Mouse (Mus musculus): ENCODE data around the gene Ankub1. TPM values are rescaled to one million over a fixed set of nuclear protein-coding genes. Genes with fewer than 3 reads are reported as not detected.

The Ankub1 gene
- polyA plus RNA-seq, 1 experiment from 2014 or later: 0.17 TPM

DNA sequence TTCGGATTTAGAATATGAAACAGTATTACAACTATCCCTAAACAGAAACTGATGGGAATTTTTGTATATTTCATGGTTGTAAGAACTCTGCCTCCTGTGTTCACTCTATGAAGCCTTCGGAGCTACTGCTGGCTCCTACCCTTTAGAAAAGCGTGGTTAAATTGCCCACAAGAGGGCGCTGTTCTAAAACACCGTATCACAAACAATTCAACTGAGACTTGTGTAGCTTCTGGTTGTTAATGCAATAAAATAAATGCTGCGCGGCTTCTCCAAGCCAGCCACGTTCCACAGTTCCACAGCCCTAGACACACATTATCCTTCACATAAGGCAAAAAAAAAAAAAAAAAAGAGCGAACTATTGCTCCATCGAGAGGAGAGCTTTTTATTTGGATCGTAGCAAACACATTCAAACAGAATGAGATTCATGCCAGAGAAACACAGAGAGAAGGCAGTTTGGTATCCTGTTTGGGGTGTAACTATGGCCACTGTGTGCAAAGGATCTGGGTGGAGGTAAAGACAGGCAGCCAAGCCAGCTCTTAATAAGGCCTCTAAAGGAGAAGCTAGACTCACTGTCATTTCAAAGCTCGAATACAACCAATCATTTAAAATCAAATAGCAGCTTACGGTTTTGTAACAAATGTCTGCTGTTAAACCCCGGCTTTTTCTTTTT lies 25.4 kb downstream of the Ankub1 start:
- DNase-seq (ENCODE audit: low spot score): peak; percentile 66
- H3K9me3 ChIP-seq (replicated peaks): no peaks in the 10 kb centered on the region
- H3K4me1 ChIP-seq: peaks cover 4% of the 10 kb centered on the region; the same call in 1 of the 2 replicates
- H3K4me3 ChIP-seq: peak overlapping the region; percentile 24; the same call in 1 of the 2 replicates
- no peaks in the 10 kb centered on the region for H3K36me3 ChIP-seq
- no peaks in the 10 kb centered on the region for H3K27me3 ChIP-seq (ENCODE audit: low read depth, poor library complexity, severe bottlenecking)
- WGBS: 38% methylated on average over 14 of the region's 14 CpGs
- H3K27ac ChIP-seq (replicated peaks): no peak overlapping the region

DNA sequence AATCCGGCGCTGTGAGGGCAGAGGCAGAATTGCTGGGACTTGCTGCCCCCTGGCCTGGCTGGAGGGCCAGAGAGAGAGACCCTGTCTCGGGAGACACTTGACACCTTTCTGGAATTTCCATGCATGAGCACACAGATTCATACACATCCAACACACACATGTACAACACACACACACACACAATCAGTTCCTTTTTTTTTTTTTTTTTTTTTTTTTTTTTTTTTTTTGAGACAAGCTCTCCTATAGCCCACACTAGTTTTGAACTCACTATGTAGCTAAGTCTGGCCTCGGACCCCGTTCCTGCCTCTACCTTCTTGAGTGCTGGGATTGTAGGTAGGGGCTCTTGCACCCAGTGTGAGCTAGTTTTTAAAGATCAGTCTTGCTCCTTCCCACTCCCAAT lies 26.7 kb downstream of the Ankub1 start:
- no peaks in the 10 kb centered on the region for H3K27me3 ChIP-seq (ENCODE audit: low read depth, poor library complexity, severe bottlenecking)
- 90% methylated on average over 5 of the region's 5 CpGs for WGBS
- H3K36me3 ChIP-seq: no peaks in the 10 kb centered on the region
- DNase-seq (ENCODE audit: low spot score): no peak
- no peaks in the 10 kb centered on the region for H3K9me3 ChIP-seq (replicated peaks)
- H3K27ac ChIP-seq (replicated peaks): no peak overlapping the region
- H3K4me1 ChIP-seq: peaks cover 4% of the 10 kb centered on the region; the same call in 1 of the 2 replicates
- no peak overlapping the region for H3K4me3 ChIP-seq

DNA sequence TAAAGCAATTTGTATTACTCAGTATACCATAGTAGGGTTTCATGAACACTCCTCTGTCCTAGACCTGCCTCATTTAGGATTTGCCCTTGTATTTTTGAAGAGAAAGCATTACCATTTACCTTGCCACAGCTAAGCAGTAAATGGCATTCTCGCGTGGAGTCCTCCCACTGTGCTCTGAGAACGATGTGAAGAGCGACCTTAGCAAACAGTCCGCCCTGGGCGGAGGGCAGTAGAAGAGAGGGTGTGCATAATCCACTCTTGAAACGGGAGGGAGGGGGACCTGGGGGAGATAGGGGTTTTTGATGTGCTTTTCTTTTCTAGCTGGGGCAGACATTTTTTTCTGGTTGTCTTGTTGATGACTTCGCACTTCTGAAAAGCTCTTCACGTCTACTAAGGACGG lies 27.9 kb downstream of the Ankub1 start:
- Histone ChIP-seq H3K4me1 (peaks cover 4% of the 10 kb centered on the region; the same call in 1 of the 2 replicates), H3K9me3 (replicated peaks) (no peaks in the 10 kb centered on the region), H3K27me3 (ENCODE audit: low read depth, poor library complexity, severe bottlenecking) (no peaks in the 10 kb centered on the region), H3K27ac (replicated peaks) (no peak overlapping the region), H3K4me3 (no peak overlapping the region), H3K36me3 (no peaks in the 10 kb centered on the region)
- 73% methylated on average over 10 of the region's 10 CpGs for WGBS
- no peak for DNase-seq (ENCODE audit: low spot score)

DNA sequence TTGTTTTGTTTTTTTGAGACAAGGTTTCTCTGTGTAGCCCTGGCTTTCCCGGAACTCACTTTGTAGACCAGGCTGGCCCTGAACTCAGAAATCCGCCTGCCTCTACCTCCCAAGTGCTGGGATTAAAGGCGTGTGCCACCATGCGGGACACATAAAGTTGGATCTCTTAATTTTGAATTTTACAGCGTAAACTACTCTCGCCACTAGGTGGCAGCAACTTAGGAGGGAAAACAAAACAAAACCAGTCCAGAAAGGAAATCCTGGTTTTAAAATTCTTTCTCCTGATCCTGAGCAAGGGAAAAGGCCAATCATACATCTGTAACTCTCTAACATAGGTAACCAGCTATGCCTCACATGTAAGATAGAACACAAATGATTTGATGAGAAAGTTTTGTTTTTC lies 28.9 kb downstream of the Ankub1 start:
- no peaks in the 10 kb centered on the region for H3K36me3 ChIP-seq
- peaks cover 4% of the 10 kb centered on the region; the same call in 1 of the 2 replicates for H3K4me1 ChIP-seq
- H3K9me3 ChIP-seq (replicated peaks): no peaks in the 10 kb centered on the region
- no peak overlapping the region for H3K4me3 ChIP-seq
- DNase-seq (ENCODE audit: low spot score): peak; percentile 38
- no peaks in the 10 kb centered on the region for H3K27me3 ChIP-seq (ENCODE audit: low read depth, poor library complexity, severe bottlenecking)
- H3K27ac ChIP-seq (replicated peaks): no peak overlapping the region
- WGBS: 31% methylated on average over 6 of the region's 6 CpGs

DNA sequence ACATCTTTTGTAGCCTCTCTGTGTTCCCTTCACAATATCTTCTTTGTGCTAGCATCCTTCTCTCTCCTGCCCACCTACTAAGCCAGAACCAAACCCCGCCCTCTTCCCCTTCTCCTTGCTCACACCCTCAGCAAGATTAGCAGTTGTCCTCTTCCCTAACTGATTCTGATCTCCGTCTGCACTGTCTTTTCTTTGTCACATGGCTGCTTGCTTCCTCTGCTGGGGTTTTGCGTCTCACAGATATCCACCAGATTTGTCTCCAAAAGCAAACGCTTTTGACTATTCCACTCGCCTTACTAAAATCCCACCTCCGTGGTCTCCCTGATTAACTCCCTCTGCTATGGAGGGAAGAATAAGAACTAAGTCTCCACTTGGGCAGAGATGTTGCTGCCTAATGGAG lies 34.0 kb downstream of the Ankub1 start:
- Histone ChIP-seq H3K9me3 (replicated peaks) (no peaks in the 10 kb centered on the region), H3K4me1 (no peaks in the 10 kb centered on the region), H3K27me3 (ENCODE audit: low read depth, poor library complexity, severe bottlenecking) (no peaks in the 10 kb centered on the region), H3K36me3 (no peaks in the 10 kb centered on the region), H3K27ac (replicated peaks) (no peak overlapping the region), H3K4me3 (no peak overlapping the region)
- DNase-seq (ENCODE audit: low spot score): no peak
- 65% methylated on average over 6 of the region's 6 CpGs for WGBS

DNA sequence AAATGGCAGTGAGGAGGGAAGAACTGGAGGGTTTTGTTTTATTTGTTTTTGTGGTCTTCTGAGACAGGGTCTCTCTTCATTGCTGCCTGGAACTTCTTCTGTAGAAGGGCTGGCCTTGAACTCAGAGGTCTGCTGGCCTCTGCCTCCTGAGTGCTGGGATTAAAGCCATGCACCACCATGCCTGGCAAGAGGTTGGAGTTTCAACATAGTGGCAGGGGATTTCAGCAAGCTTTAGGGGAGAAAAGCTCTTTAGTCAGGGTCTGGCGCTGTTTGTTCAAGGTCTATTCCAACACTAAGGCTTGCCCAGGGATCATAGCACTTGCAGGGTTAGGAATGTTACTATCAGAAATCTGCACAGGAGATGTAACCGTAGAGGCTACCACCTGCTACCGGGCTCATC lies 39.0 kb downstream of the Ankub1 start:
- 87% methylated on average over 3 of the region's 3 CpGs for WGBS
- no peak for DNase-seq (ENCODE audit: low spot score)
- no peak overlapping the region for H3K4me3 ChIP-seq
- peaks cover 8% of the 10 kb centered on the region for H3K4me1 ChIP-seq
- H3K36me3 ChIP-seq: peaks cover 8% of the 10 kb centered on the region; the same call in 1 of the 2 replicates
- H3K27ac ChIP-seq (replicated peaks): no peak overlapping the region
- no peaks in the 10 kb centered on the region for H3K9me3 ChIP-seq (replicated peaks)
- H3K27me3 ChIP-seq (ENCODE audit: low read depth, poor library complexity, severe bottlenecking): no peaks in the 10 kb centered on the region

DNA sequence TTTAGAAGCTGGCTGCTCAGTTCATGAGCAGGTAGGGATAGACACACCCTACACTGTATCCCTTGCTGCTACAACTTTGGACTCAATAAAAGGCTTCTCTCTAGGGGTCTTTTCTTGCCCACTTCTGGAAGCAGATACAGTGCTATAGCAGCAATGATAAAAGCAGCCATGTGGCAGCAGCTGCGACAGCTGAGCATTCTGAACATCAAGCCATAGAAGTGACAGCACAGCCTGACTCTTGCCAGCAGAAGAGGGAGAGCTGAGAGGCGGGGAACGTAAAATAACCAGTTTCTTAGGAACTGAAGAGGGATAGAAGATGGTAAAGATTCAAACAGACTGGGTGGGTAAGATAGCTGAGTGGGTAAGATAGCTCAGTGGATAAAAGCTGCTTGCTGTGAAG lies 40.1 kb downstream of the Ankub1 start:
- peaks cover 8% of the 10 kb centered on the region for H3K4me1 ChIP-seq
- H3K36me3 ChIP-seq: peaks cover 12% of the 10 kb centered on the region
- WGBS: 82% methylated on average over 3 of the region's 3 CpGs
- no peak for DNase-seq (ENCODE audit: low spot score)
- no peaks in the 10 kb centered on the region for H3K27me3 ChIP-seq (ENCODE audit: low read depth, poor library complexity, severe bottlenecking)
- no peaks in the 10 kb centered on the region for H3K9me3 ChIP-seq (replicated peaks)
- H3K4me3 ChIP-seq: no peak overlapping the region
- H3K27ac ChIP-seq (replicated peaks): no peak overlapping the region

DNA sequence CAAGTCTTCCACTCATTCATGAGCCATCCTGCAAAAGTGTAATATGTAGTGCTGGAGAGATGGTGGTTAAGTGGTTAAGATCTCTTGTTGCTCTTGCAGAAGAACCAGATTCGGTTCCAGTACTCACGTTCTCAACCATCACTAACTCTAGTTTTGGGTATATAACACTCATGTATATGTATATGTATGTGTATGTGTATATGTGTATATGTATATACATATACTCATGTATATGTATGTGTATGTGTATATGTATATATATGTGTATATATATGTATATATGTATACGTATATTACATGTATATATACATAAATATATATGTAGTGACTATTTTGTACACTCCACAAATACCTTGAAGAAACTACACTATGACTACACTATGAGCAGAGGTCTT lies 40.7 kb downstream of the Ankub1 start:
- WGBS: 70% methylated on average over 3 of the region's 3 CpGs
- H3K27ac ChIP-seq (replicated peaks): peak overlapping the region; percentile 92
- no peak for DNase-seq (ENCODE audit: low spot score)

DNA sequence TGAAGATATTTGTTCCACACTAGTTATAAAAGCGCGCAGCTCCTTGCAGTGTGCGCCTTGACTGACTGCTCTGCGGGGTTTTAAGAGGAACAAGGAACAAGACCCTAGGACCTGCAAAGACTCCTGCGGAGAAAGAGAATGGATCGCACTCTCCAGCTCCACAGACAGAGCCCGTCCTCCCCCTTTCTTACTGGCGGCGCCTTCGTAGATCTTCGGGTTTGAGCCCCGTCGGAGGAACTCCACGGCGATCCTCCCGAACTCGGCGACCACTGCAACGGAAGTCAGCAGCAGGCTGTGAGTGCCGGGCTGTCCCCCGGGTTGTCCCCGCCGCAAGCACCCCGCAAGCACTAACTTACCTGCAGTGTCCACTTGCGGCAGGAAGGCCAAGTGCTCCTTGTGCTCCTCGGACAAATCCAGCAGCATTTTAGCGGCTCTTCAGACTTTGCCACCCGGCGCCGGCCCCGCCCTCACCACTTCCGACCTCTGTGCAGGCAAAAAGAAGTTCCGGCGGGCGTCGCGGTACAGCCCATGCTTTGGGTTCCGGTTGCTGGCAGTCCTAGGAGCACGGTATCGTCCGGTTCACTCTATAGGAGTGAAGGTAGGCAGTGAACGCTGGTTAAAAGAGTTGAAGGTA lies 41.3 kb downstream of the Ankub1 start, which contains the start of gene Commd2:
TSS of gene Commd2 (minus strand) at position 485 of the 634 bp plus-strand sequence.
- H3K9me3 ChIP-seq (replicated peaks): no peaks in the 10 kb centered on the region
- H3K4me3 ChIP-seq: peak within 1 kb of the TSS; percentile 72
- peak within 1 kb of the TSS; percentile 92 for H3K27ac ChIP-seq (replicated peaks)
- H3K27me3 ChIP-seq (ENCODE audit: low read depth, poor library complexity, severe bottlenecking): no peaks in the 10 kb centered on the region
- peaks cover 8% of the 10 kb centered on the region for H3K4me1 ChIP-seq
- H3K36me3 ChIP-seq: peaks cover 23% of the 10 kb centered on the region
- peak; percentile 89 for DNase-seq (ENCODE audit: low spot score)
- under 1% methylated on average over 42 of the region's 42 CpGs for WGBS

More for the DNA sequence above, 40.7 kb downstream of the Ankub1 start:
- Histone ChIP-seq H3K4me3 (peak overlapping the region; percentile 72), H3K9me3 (replicated peaks) (no peaks in the 10 kb centered on the region), H3K27me3 (ENCODE audit: low read depth, poor library complexity, severe bottlenecking) (no peaks in the 10 kb centered on the region), H3K36me3 (peaks cover 18% of the 10 kb centered on the region), H3K4me1 (peaks cover 8% of the 10 kb centered on the region)

DNA sequence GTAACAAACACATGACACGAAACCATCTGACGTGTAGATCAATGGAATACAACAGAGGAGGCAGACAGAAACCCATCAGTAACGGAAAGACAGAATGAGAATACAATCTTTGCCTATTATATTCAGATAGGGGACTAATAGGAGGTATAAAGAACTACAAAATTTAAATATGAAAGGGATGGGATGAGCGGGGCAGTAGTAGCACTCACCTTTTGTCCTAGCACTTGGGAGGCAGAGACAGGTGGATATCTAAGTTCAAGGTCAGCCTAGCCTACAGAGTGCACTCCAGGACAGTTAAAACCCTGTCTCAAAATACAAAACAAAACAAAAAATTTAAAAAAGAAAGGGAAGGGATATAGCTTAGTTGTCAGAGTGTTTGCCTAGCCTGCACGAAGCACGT lies 49.4 kb downstream of the Ankub1 start:
- Histone ChIP-seq H3K4me3 (no peak overlapping the region), H3K4me1 (no peaks in the 10 kb centered on the region), H3K27me3 (ENCODE audit: low read depth, poor library complexity, severe bottlenecking) (no peaks in the 10 kb centered on the region), H3K9me3 (replicated peaks) (no peaks in the 10 kb centered on the region), H3K36me3 (peaks cover 34% of the 10 kb centered on the region), H3K27ac (replicated peaks) (no peak overlapping the region)
- no peak for DNase-seq (ENCODE audit: low spot score)
- 94% methylated on average over 6 of the region's 6 CpGs for WGBS

DNA sequence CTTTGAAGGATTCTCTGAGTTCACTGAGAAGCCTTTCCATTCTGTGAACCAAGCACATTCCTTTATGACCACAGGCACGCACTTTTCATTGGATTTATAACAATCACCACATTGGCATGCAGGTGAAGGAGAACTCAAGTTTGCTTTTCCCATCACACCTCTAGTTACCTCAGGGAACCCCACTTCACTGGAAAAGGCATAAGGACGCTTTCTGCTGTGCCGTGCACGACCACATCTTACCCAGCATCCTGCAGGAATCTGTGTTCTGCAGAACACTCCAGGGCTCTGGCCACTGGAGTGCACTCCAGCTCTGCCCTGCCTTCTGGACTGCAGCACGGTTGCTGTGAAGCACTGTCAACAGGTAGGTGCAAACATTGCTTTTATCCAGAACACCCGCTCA lies 55.0 kb downstream of the Ankub1 start:
- no peak overlapping the region for H3K4me3 ChIP-seq
- no peaks in the 10 kb centered on the region for H3K36me3 ChIP-seq
- 81% methylated on average over 6 of the region's 6 CpGs for WGBS
- H3K4me1 ChIP-seq: no peaks in the 10 kb centered on the region
- H3K9me3 ChIP-seq (replicated peaks): no peaks in the 10 kb centered on the region
- DNase-seq (ENCODE audit: low spot score): no peak
- H3K27me3 ChIP-seq (ENCODE audit: low read depth, poor library complexity, severe bottlenecking): no peaks in the 10 kb centered on the region
- H3K27ac ChIP-seq (replicated peaks): no peak overlapping the region

DNA sequence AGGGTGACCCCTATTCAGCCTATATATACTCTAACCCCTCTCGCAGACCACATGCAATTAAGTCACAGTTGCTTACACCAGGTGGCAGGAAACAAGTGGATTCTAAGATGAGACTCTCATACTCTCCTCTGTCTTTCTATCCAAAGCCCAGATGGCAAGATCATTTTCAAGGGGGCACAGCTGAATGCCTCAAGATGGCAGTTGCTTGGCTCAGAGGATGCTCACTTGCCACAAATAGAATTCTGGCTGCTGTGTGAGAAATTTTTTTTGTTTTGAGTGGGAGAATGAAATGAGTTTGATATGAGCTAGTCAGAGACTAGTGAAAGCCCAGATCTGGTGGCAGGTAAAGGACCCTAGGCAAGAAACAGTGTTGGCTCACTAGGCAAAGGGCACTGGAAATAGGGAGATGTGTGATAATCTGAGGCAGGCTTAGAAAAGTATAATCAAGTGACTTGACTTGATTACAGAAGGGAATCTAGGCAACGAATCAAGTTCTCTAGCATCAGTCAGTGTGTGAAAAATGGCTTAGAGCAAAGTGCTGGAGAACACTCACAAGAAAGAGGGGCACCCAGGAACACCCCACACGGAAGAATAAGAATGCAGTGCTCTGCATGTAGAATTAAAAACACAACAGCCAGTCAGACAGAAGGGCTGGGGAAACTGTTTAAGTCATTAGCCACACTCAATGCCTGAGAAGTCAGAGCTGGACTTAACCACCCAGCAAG lies 57.7 kb downstream of the Ankub1 start:
- no peak for DNase-seq (ENCODE audit: low spot score)
- H3K9me3 ChIP-seq (replicated peaks): no peaks in the 10 kb centered on the region
- no peaks in the 10 kb centered on the region for H3K36me3 ChIP-seq
- WGBS: 87% methylated on average over 3 of the region's 3 CpGs
- H3K27ac ChIP-seq (replicated peaks): no peak overlapping the region
- H3K27me3 ChIP-seq (ENCODE audit: low read depth, poor library complexity, severe bottlenecking): no peaks in the 10 kb centered on the region
- H3K4me3 ChIP-seq: no peak overlapping the region
- H3K4me1 ChIP-seq: no peaks in the 10 kb centered on the region

Data from midbrain, embryonic 10.5 days (tissue).